Mouse (Mus musculus) midbrain, embryonic 13.5 days (tissue): ENCODE measurements around the gene Bhmt2. TPM values are rescaled to one million over a fixed set of nuclear protein-coding genes. Genes with fewer than 3 reads are reported as not detected.

Experiments
- ATAC-seq: fragments of 200-750 bp; cut with Nextera tagmentation; 2 replicates; pipeline ENCODE4 v1.8.0; 2017; ENCODE audit warnings: mild to moderate bottlenecking, moderate TSS enrichment, moderate library complexity
- H3K27ac ChIP-seq: fragments of 300-500 bp; sonication (generic); 2 replicates; pipeline ENCODE4 v1.5.1; 2015; ENCODE audit warnings: inconsistent platforms, mild to moderate bottlenecking, moderate library complexity
- H3K27me3 ChIP-seq: fragments of 300-500 bp; sonication (generic); 2 replicates; pipeline ENCODE4 v1.6.1; 2015; ENCODE audit warnings: mild to moderate bottlenecking, inconsistent platforms
- H3K36me3 ChIP-seq: fragments of 300-500 bp; sonication (generic); 2 replicates; pipeline ENCODE4 v1.6.1; 2015; ENCODE audit warnings: mild to moderate bottlenecking, inconsistent platforms
- H3K4me1 ChIP-seq: fragments of 300-500 bp; sonication (generic); replicated peaks from 2 replicates; pipeline ENCODE4 v1.6.1; 2015; ENCODE audit warnings: inconsistent platforms
- H3K4me2 ChIP-seq: fragments of 300-500 bp; sonication (generic); replicated peaks from 2 replicates; pipeline ENCODE4 v1.6.1; 2015; ENCODE audit warnings: moderate library complexity, mild to moderate bottlenecking, inconsistent platforms
- H3K4me3 ChIP-seq: fragments of 300-500 bp; sonication (generic); replicated peaks from 2 replicates; pipeline ENCODE4 v1.5.1; 2015; ENCODE audit warnings: mild to moderate bottlenecking, inconsistent platforms
- H3K9ac ChIP-seq: fragments of 300-500 bp; sonication (generic); replicated peaks from 2 replicates; pipeline ENCODE4 v1.6.1; 2015; ENCODE audit warnings: mild to moderate bottlenecking, inconsistent platforms
- H3K9me3 ChIP-seq: fragments of 300-500 bp; sonication (generic); 2 replicates; pipeline ENCODE4 v1.6.1; 2016; ENCODE audit warnings: mild to moderate bottlenecking, inconsistent platforms
- WGBS: fragments of 180-500 bp; shearing (Covaris S2); methylation state at CpG from one replicate; pipeline ENCODE4 v1.1.7; 2015; 5-methylcytosine and 5-hydroxymethylcytosine counted together
- polyA plus RNA-seq: library from polyadenylated mRNA; unstranded; fragments of >200 nt; fragmentation: Nextera tagmentation; extraction: Ambion mirVana; gene quantifications from 2 replicates; pipeline ENCODE4 v1.2.1, GENCODE M21; 2015

Bhmt2 gene
- polyA plus RNA-seq: 0.11 TPM in 1 of 2 replicates, not detected in the other

- H3K9me3 ChIP-seq: no peaks in the 10 kb centered on the region
- no peaks in the 10 kb centered on the region for H3K36me3 ChIP-seq
- no peak within 1 kb of the TSS for H3K4me3 ChIP-seq
- no peak for ATAC-seq
- peaks cover 14% of the 10 kb centered on the region for H3K27me3 ChIP-seq
- WGBS: 6% methylated on average over 31 of the region's 31 CpGs
- no peak within 1 kb of the TSS for H3K27ac ChIP-seq
- peak within 1 kb of the TSS; percentile 20; the same call in 1 of the 2 replicates for H3K4me2 ChIP-seq
- H3K4me1 ChIP-seq: 0 out of 2 replicates have a peak, but pooled peaks cover 3% of the 10 kb centered on the region
- H3K9ac ChIP-seq: no peak within 1 kb of the TSS
These were observed at the start of gene Bhmt2, which contains the start of gene Dmgdh for GRCm38 (mm10) chr13:93674131-93674561. TSS of gene Bhmt2 (minus strand) at chr13:93674302. TSS of gene Dmgdh (plus strand) at chr13:93674433.

- WGBS: 85% methylated on average over 3 of the region's 3 CpGs
- ATAC-seq: 0 out of 2 replicates have a peak, but pooled peaks have one; percentile 37
These were observed 49.4 kb upstream of the Bhmt2 start for GRCm38 (mm10) chr13:93723455-93723854.

GRCm38 (mm10) chr13:93721916-93722315 is 47.8 kb upstream of the Bhmt2 start:
- no peaks in the 10 kb centered on the region for H3K36me3 ChIP-seq
- no peak overlapping the region for H3K27ac ChIP-seq
- no peaks in the 10 kb centered on the region for H3K27me3 ChIP-seq
- no peaks in the 10 kb centered on the region for H3K9me3 ChIP-seq
- H3K4me1 ChIP-seq: no peaks in the 10 kb centered on the region
- no peak for ATAC-seq
- H3K4me2 ChIP-seq: no peak overlapping the region
- WGBS: 83% methylated on average over 4 of the region's 4 CpGs
- H3K9ac ChIP-seq: no peak overlapping the region
- H3K4me3 ChIP-seq: no peak overlapping the region

More at GRCm38 (mm10) chr13:93723455-93723854, 49.4 kb upstream of the Bhmt2 start:
- H3K27ac ChIP-seq: no peak overlapping the region
- H3K27me3 ChIP-seq: no peaks in the 10 kb centered on the region
- H3K4me2 ChIP-seq: no peak overlapping the region
- no peaks in the 10 kb centered on the region for H3K4me1 ChIP-seq
- H3K9ac ChIP-seq: no peak overlapping the region
- no peaks in the 10 kb centered on the region for H3K9me3 ChIP-seq
- H3K36me3 ChIP-seq: no peaks in the 10 kb centered on the region
- H3K4me3 ChIP-seq: no peak overlapping the region

- Histone ChIP-seq H3K4me2 (no peak overlapping the region), H3K9ac (no peak overlapping the region), H3K4me1 (no peaks in the 10 kb centered on the region), H3K4me3 (no peak overlapping the region), H3K27ac (no peak overlapping the region), H3K36me3 (no peaks in the 10 kb centered on the region), H3K9me3 (no peaks in the 10 kb centered on the region), H3K27me3 (no peaks in the 10 kb centered on the region)
- no peak for ATAC-seq
- 3% methylated on average over 7 of the region's 7 CpGs for WGBS
These were observed 44.8 kb upstream of the Bhmt2 start for GRCm38 (mm10) chr13:93718948-93719347.

GRCm38 (mm10) chr13:93717113-93717512 is 43.0 kb upstream of the Bhmt2 start:
- H3K27ac ChIP-seq: no peak overlapping the region
- H3K9ac ChIP-seq: no peak overlapping the region
- ATAC-seq: no peak
- no peak overlapping the region for H3K4me2 ChIP-seq
- 48% methylated on average over 7 of the region's 7 CpGs for WGBS
- H3K27me3 ChIP-seq: no peaks in the 10 kb centered on the region
- H3K4me1 ChIP-seq: no peaks in the 10 kb centered on the region
- no peaks in the 10 kb centered on the region for H3K9me3 ChIP-seq
- no peak overlapping the region for H3K4me3 ChIP-seq
- no peaks in the 10 kb centered on the region for H3K36me3 ChIP-seq

- WGBS: 93% methylated on average over 3 of the region's 3 CpGs
- no peak for ATAC-seq
- no peak overlapping the region for H3K4me2 ChIP-seq
These were observed 39.7 kb upstream of the Bhmt2 start for GRCm38 (mm10) chr13:93713826-93714225.

GRCm38 (mm10) chr13:93712362-93712761 is 38.3 kb upstream of the Bhmt2 start:
- H3K9ac ChIP-seq: no peak overlapping the region
- H3K4me1 ChIP-seq: no peaks in the 10 kb centered on the region
- H3K27ac ChIP-seq: no peak overlapping the region
- H3K4me3 ChIP-seq: no peak overlapping the region
- WGBS: 95% methylated on average over 4 of the region's 4 CpGs
- H3K9me3 ChIP-seq: no peaks in the 10 kb centered on the region
- H3K4me2 ChIP-seq: no peak overlapping the region
- no peaks in the 10 kb centered on the region for H3K27me3 ChIP-seq
- no peak for ATAC-seq
- H3K36me3 ChIP-seq: no peaks in the 10 kb centered on the region

More at GRCm38 (mm10) chr13:93713826-93714225, 39.7 kb upstream of the Bhmt2 start:
- Histone ChIP-seq H3K9me3 (no peaks in the 10 kb centered on the region), H3K9ac (no peak overlapping the region), H3K27me3 (no peaks in the 10 kb centered on the region), H3K4me1 (no peaks in the 10 kb centered on the region), H3K36me3 (no peaks in the 10 kb centered on the region), H3K27ac (no peak overlapping the region), H3K4me3 (no peak overlapping the region)

DNA sequence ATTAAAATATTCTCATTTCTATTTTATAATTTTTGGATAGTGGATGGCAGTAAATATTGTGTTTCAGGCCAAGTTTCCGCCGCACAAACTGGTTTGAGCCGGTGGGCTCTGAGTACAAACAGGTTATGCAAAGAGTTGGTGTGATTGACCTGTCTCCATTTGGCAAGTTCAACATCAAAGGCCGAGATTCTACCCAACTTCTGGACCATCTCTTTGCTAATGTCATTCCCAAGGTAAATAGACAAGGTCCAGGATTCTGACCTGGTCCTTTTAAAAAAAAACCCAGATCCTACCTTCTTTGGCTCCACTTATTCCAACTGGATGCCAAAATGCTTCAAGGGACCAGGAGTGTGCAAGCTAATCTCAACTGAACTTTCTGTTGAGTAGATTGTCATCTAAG is 37.1 kb upstream of the Bhmt2 start:
- WGBS: 93% methylated on average over 4 of the region's 4 CpGs
- H3K4me2 ChIP-seq: no peak overlapping the region
- no peak overlapping the region for H3K27ac ChIP-seq
- no peaks in the 10 kb centered on the region for H3K4me1 ChIP-seq
- H3K9me3 ChIP-seq: no peaks in the 10 kb centered on the region
- no peak overlapping the region for H3K4me3 ChIP-seq
- no peaks in the 10 kb centered on the region for H3K27me3 ChIP-seq
- no peak for ATAC-seq
- H3K9ac ChIP-seq: no peak overlapping the region
- no peaks in the 10 kb centered on the region for H3K36me3 ChIP-seq

DNA sequence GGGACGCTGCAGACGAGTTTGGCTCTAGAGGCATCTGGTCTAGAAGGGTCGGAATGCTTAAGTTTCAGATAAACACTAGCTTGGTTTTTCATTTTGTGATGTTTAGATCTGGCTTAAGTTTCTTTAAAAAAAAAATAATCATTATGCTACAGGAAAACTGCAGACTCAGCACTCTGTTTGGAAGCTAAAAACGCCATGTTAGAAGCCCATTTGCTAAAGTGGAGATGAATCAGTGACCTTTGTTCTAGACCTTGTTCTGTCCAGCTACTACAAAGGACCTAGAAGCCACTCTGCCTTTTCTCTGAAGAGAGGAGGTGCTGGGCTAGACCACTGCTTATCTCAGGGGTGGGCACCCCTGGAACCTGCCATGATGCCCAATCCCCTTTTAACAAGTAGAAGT is 36.2 kb upstream of the Bhmt2 start:
- no peaks in the 10 kb centered on the region for H3K36me3 ChIP-seq
- ATAC-seq: no peak
- 90% methylated on average over 4 of the region's 4 CpGs for WGBS

DNA sequence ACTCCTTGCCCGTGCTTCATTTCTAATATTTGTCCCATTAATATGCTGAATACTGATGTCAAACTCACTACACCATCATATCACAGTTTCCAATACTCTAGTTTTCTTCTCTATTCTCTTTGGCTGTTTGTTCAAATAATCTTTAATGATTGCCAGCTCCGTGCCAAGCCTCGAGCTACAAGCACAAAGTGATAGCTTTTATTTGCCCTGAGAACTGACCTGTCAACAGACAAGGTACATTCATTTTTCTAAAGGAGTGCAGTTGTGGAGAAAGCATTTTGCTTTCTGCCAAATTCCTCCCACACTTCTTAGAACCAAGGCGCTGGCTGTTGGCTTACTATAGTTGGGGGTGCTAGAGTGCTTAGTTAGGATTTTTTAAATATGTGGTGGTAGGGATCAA is 33.2 kb upstream of the Bhmt2 start:
- Histone ChIP-seq H3K4me3 (no peak overlapping the region), H3K27ac (no peak overlapping the region), H3K4me1 (no peaks in the 10 kb centered on the region), H3K4me2 (no peak overlapping the region), H3K9me3 (no peaks in the 10 kb centered on the region), H3K27me3 (no peaks in the 10 kb centered on the region), H3K36me3 (no peaks in the 10 kb centered on the region), H3K9ac (no peak overlapping the region)
- 86% methylated on average over 4 of the region's 4 CpGs for WGBS
- ATAC-seq: no peak

More for the DNA sequence above, 36.2 kb upstream of the Bhmt2 start:
- Histone ChIP-seq H3K4me1 (no peaks in the 10 kb centered on the region), H3K27me3 (no peaks in the 10 kb centered on the region), H3K27ac (no peak overlapping the region), H3K9ac (no peak overlapping the region), H3K4me2 (no peak overlapping the region), H3K9me3 (no peaks in the 10 kb centered on the region), H3K4me3 (no peak overlapping the region)

DNA sequence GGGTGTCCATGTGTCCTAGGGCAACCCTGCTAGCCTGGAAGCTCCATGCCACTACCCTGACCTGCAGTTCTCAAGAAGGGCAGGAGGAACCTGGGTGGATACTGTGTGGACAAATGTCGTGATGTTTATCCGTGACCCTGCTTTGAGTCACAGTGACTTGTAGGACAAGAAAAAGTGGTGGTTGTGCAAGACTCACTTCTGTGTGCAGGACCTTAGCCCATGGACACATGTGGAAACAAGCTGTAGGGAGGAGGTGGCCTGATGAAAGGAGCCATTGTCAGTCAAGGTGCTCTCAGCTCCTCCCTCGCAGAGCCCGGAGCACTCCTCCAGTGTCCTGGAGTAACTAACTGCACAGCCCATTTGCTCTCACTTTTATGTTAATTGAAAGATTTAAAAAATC is 31.6 kb upstream of the Bhmt2 start:
- WGBS: 86% methylated on average over 4 of the region's 4 CpGs
- Histone ChIP-seq H3K27ac (no peak overlapping the region), H3K36me3 (no peaks in the 10 kb centered on the region), H3K4me2 (no peak overlapping the region), H3K9me3 (no peaks in the 10 kb centered on the region), H3K27me3 (no peaks in the 10 kb centered on the region), H3K9ac (no peak overlapping the region), H3K4me3 (no peak overlapping the region), H3K4me1 (no peaks in the 10 kb centered on the region)
- ATAC-seq: no peak

- WGBS: 84% methylated on average over 6 of the region's 6 CpGs
- ATAC-seq: no peak
- Histone ChIP-seq H3K27ac (no peak overlapping the region), H3K9me3 (no peaks in the 10 kb centered on the region), H3K9ac (no peak overlapping the region), H3K4me2 (no peak overlapping the region), H3K27me3 (no peaks in the 10 kb centered on the region), H3K4me3 (no peak overlapping the region), H3K36me3 (no peaks in the 10 kb centered on the region), H3K4me1 (no peaks in the 10 kb centered on the region)
These were observed 24.8 kb upstream of the Bhmt2 start for GRCm38 (mm10) chr13:93698866-93699265.

- 80% methylated on average over 1 of the region's 1 CpGs for WGBS
- Histone ChIP-seq H3K4me2 (no peak overlapping the region), H3K9ac (no peak overlapping the region), H3K9me3 (no peaks in the 10 kb centered on the region), H3K4me1 (0 out of 2 replicates have a peak, but pooled peaks cover 5% of the 10 kb centered on the region), H3K36me3 (no peaks in the 10 kb centered on the region), H3K4me3 (no peak overlapping the region), H3K27me3 (no peaks in the 10 kb centered on the region), H3K27ac (no peak overlapping the region)
- ATAC-seq: no peak
These were observed 16.7 kb upstream of the Bhmt2 start for GRCm38 (mm10) chr13:93690821-93691220.
